Mouse (Mus musculus) heart, embryonic 12.5 days (tissue): ENCODE results near the gene Map3k4. TPM values are rescaled to one million over a fixed set of nuclear protein-coding genes. Genes with fewer than 3 reads are reported as not detected.

Experiments
- ATAC-seq: fragments of 200-750 bp; cut with Nextera tagmentation; 2 replicates; pipeline ENCODE4 v1.8.0; 2017; ENCODE audit warnings: moderate TSS enrichment, moderate library complexity; ENCODE audit not compliant: insufficient number of reproducible peaks, low FRiP score
- H3K27ac ChIP-seq: fragments of 300-500 bp; sonication (generic); 2 replicates; pipeline ENCODE4 v1.5.1; 2016; ENCODE audit warnings: mild to moderate bottlenecking, moderate library complexity; ENCODE audit not compliant: poor library complexity, severe bottlenecking
- H3K27me3 ChIP-seq: fragments of 300-500 bp; sonication (generic); replicated peaks from 2 replicates; pipeline ENCODE4 v1.6.1; 2016; ENCODE audit warnings: mild to moderate bottlenecking, moderate library complexity
- H3K36me3 ChIP-seq: fragments of 300-500 bp; sonication (generic); 2 replicates; pipeline ENCODE4 v1.6.1; 2016; ENCODE audit warnings: mild to moderate bottlenecking, moderate library complexity
- H3K4me1 ChIP-seq: fragments of 300-500 bp; sonication (generic); replicated peaks from 2 replicates; pipeline ENCODE4 v1.6.1; 2016; ENCODE audit warnings: mild to moderate bottlenecking
- H3K4me2 ChIP-seq: fragments of 300-500 bp; sonication (generic); 2 replicates; pipeline ENCODE4 v1.6.1; 2016; ENCODE audit warnings: mild to moderate bottlenecking, moderate library complexity
- H3K4me3 ChIP-seq: fragments of 300-500 bp; sonication (generic); 2 replicates; pipeline ENCODE4 v1.5.1; 2016; ENCODE audit warnings: mild to moderate bottlenecking
- H3K9ac ChIP-seq: fragments of 300-500 bp; sonication (generic); 2 replicates; pipeline ENCODE4 v1.6.1; 2016; ENCODE audit warnings: mild to moderate bottlenecking, moderate library complexity
- H3K9me3 ChIP-seq: fragments of 300-500 bp; sonication (generic); replicated peaks from 2 replicates; pipeline ENCODE4 v1.6.1; 2016; ENCODE audit warnings: mild to moderate bottlenecking, moderate library complexity
- WGBS: fragments of 180-500 bp; shearing (Covaris S2); methylation state at CpG from one replicate; pipeline ENCODE4 v1.1.7; 2016; 5-methylcytosine and 5-hydroxymethylcytosine counted together
- polyA plus RNA-seq: library from polyadenylated mRNA; unstranded; fragments of >200 nt; fragmentation: Nextera tagmentation; extraction: Ambion mirVana; gene quantifications from 2 replicates; pipeline ENCODE4 v1.2.1, GENCODE M21; 2016

Map3k4 gene
- polyA plus RNA-seq, 1 experiment from 2014 or later: 42.9 TPM

- no peak for ATAC-seq
- H3K4me3 ChIP-seq: no peak overlapping the region
- no peak overlapping the region for H3K4me2 ChIP-seq
- H3K36me3 ChIP-seq: peaks cover 70% of the 10 kb centered on the region
- H3K9ac ChIP-seq: no peak overlapping the region
- H3K4me1 ChIP-seq: peaks cover 7% of the 10 kb centered on the region
- H3K9me3 ChIP-seq: no peaks in the 10 kb centered on the region
- H3K27ac ChIP-seq: no peak overlapping the region
- WGBS: 78% methylated on average over 9 of the region's 9 CpGs
- H3K27me3 ChIP-seq: no peaks in the 10 kb centered on the region
Measured at GRCm38 (mm10) chr17:12224145-12224544, 94.5 kb downstream of the Map3k4 start.

GRCm38 (mm10) chr17:12223682-12224081 lies 94.9 kb downstream of the Map3k4 start:
- Histone ChIP-seq H3K4me2 (no peak overlapping the region), H3K27ac (no peak overlapping the region), H3K36me3 (peaks cover 70% of the 10 kb centered on the region), H3K27me3 (no peaks in the 10 kb centered on the region), H3K4me1 (peaks cover 7% of the 10 kb centered on the region), H3K9me3 (no peaks in the 10 kb centered on the region), H3K9ac (no peak overlapping the region), H3K4me3 (no peak overlapping the region)
- 56% methylated on average over 5 of the region's 5 CpGs for WGBS
- no peak for ATAC-seq

DNA sequence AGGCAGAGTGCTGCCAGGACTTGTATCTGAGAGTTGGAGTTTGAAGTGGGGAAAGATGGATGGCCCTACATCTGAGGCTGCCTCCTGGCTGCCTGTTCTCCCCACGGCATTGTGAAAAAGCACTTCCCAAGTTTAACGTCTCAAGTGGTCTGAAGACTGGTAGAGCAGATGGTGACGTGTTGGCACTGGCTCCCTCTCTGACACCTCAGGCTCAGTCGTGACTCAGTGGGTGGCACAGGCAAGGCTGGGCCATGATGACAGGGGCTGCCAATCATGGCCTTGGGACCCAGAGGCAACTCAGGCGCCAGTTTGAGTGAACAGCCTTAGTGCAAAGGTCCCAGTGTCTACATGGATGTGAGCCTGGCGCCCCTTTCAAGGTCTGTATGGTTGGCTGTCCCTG lies 96.7 kb downstream of the Map3k4 start:
- Histone ChIP-seq H3K36me3 (peaks cover 69% of the 10 kb centered on the region), H3K9me3 (no peaks in the 10 kb centered on the region), H3K9ac (no peak overlapping the region), H3K4me3 (no peak overlapping the region), H3K27ac (no peak overlapping the region), H3K4me1 (peaks cover 7% of the 10 kb centered on the region), H3K27me3 (no peaks in the 10 kb centered on the region), H3K4me2 (no peak overlapping the region)
- ATAC-seq: no peak
- whole genome bisulfite sequencing: 54% methylated on average over 6 of the region's 6 CpGs

DNA sequence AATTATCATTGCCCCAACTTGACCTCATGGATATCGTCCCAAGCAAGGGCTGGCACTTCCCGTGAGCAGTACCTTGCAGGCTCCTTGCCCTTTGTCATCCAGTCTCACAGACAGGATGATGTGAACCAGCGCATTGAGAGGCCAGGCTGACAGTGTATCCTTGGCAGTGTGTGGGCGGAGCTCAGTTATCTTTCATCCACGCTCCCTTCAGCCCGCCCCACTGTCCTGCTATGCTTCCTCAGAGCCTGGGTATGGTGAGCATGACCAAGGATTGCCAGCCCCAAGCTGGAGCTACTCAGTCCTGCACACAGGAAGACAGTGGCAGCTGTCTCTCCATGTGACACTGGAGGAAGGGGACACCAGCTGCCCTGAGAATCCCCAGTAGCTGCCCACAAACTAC lies 102.4 kb downstream of the Map3k4 start:
- Histone ChIP-seq H3K36me3 (peaks cover 88% of the 10 kb centered on the region), H3K4me3 (no peak overlapping the region), H3K9ac (no peak overlapping the region), H3K4me1 (peaks cover 8% of the 10 kb centered on the region), H3K27me3 (no peaks in the 10 kb centered on the region), H3K4me2 (no peak overlapping the region), H3K9me3 (no peaks in the 10 kb centered on the region), H3K27ac (no peak overlapping the region)
- WGBS: 37% methylated on average over 6 of the region's 6 CpGs
- ATAC-seq: peak; percentile 72

- Histone ChIP-seq H3K36me3 (peaks cover 70% of the 10 kb centered on the region), H3K9me3 (no peaks in the 10 kb centered on the region), H3K27ac (no peak overlapping the region), H3K9ac (no peak overlapping the region), H3K4me1 (peaks cover 8% of the 10 kb centered on the region), H3K4me3 (no peak overlapping the region), H3K27me3 (no peaks in the 10 kb centered on the region), H3K4me2 (no peak overlapping the region)
- 91% methylated on average over 8 of the region's 8 CpGs for WGBS
- no peak for ATAC-seq
Measured at GRCm38 (mm10) chr17:12213430-12213829, 105.2 kb downstream of the Map3k4 start.

GRCm38 (mm10) chr17:12212341-12212740 lies 106.3 kb downstream of the Map3k4 start:
- Histone ChIP-seq H3K27me3 (no peaks in the 10 kb centered on the region), H3K9ac (no peak overlapping the region), H3K4me3 (no peak overlapping the region), H3K27ac (no peak overlapping the region), H3K4me2 (no peak overlapping the region), H3K9me3 (no peaks in the 10 kb centered on the region), H3K4me1 (peaks cover 14% of the 10 kb centered on the region), H3K36me3 (peaks cover 61% of the 10 kb centered on the region)
- no peak for ATAC-seq
- WGBS: 89% methylated on average over 6 of the region's 6 CpGs

GRCm38 (mm10) chr17:12211890-12212289 lies 106.7 kb downstream of the Map3k4 start:
- Histone ChIP-seq H3K4me1 (peaks cover 14% of the 10 kb centered on the region), H3K9ac (no peak overlapping the region), H3K4me3 (no peak overlapping the region), H3K27me3 (no peaks in the 10 kb centered on the region), H3K4me2 (no peak overlapping the region), H3K36me3 (peaks cover 56% of the 10 kb centered on the region), H3K27ac (no peak overlapping the region), H3K9me3 (no peaks in the 10 kb centered on the region)
- ATAC-seq: no peak
- WGBS: 90% methylated on average over 11 of the region's 11 CpGs

- Histone ChIP-seq H3K9ac (no peak overlapping the region), H3K4me3 (no peak overlapping the region), H3K36me3 (peaks cover 45% of the 10 kb centered on the region), H3K9me3 (no peaks in the 10 kb centered on the region), H3K27ac (no peak overlapping the region), H3K4me2 (no peak overlapping the region), H3K4me1 (peaks cover 14% of the 10 kb centered on the region), H3K27me3 (no peaks in the 10 kb centered on the region)
- WGBS: 32% methylated on average over 8 of the region's 8 CpGs
- no peak for ATAC-seq
Measured at GRCm38 (mm10) chr17:12210544-12211132, 108.0 kb downstream of the Map3k4 start.

- H3K9me3 ChIP-seq: no peaks in the 10 kb centered on the region
- H3K4me2 ChIP-seq: no peak overlapping the region
- ATAC-seq: no peak
- H3K27me3 ChIP-seq: no peaks in the 10 kb centered on the region
- H3K27ac ChIP-seq: no peak overlapping the region
- H3K9ac ChIP-seq: no peak overlapping the region
- WGBS: 80% methylated on average over 4 of the region's 4 CpGs
- no peak overlapping the region for H3K4me3 ChIP-seq
- H3K4me1 ChIP-seq: peaks cover 26% of the 10 kb centered on the region
- H3K36me3 ChIP-seq: peaks cover 33% of the 10 kb centered on the region
Measured at GRCm38 (mm10) chr17:12209481-12209880, 109.1 kb downstream of the Map3k4 start.

DNA sequence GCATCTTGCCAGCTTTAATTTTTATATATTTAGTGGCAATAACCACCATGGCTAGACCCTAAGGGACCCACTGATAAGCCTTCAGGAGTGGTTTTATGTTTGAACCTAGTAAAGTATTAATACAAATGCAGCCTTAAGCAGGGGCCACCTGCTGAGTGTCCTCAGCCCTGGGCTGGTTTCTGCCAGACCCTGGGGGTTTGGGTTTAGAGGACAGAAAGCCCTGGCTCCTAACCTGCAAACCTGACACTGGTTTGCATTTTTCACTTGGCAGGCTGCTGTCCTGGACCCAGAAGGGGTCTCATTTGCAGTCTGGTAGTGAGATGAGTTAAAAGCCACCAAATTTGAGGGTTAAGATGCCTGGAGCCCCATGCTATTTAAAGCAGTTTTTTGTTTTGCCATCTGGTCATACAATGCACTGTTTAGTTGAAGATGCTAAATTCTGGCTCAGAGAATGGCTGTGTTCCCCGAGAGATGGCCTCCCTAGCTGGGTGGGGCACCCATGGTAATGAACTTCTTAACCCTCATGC lies 111.5 kb downstream of the Map3k4 start:
- H3K27ac ChIP-seq: 0 out of 2 replicates have a peak overlapping the region, but pooled peaks have one; percentile 12
- ATAC-seq: no peak

GRCm38 (mm10) chr17:12206248-12206647 lies 112.3 kb downstream of the Map3k4 start:
- H3K4me3 ChIP-seq: no peak overlapping the region
- H3K36me3 ChIP-seq: peaks cover 10% of the 10 kb centered on the region
- no peaks in the 10 kb centered on the region for H3K27me3 ChIP-seq
- peaks cover 41% of the 10 kb centered on the region for H3K4me1 ChIP-seq
- H3K9ac ChIP-seq: 0 out of 2 replicates have a peak overlapping the region, but pooled peaks have one; percentile 25
- H3K4me2 ChIP-seq: 0 out of 2 replicates have a peak overlapping the region, but pooled peaks have one; percentile 16
- no peaks in the 10 kb centered on the region for H3K9me3 ChIP-seq
- 43% methylated on average over 3 of the region's 3 CpGs for WGBS
- peak; percentile 69 for ATAC-seq
- H3K27ac ChIP-seq: peak overlapping the region; percentile 77

More for the DNA sequence above, 111.5 kb downstream of the Map3k4 start:
- Histone ChIP-seq H3K4me2 (no peak overlapping the region), H3K4me1 (peaks cover 41% of the 10 kb centered on the region), H3K9ac (no peak overlapping the region), H3K36me3 (peaks cover 17% of the 10 kb centered on the region), H3K9me3 (no peaks in the 10 kb centered on the region), H3K4me3 (no peak overlapping the region), H3K27me3 (no peaks in the 10 kb centered on the region)
- WGBS: 54% methylated on average over 1 of the region's 1 CpGs
